Mouse (Mus musculus): ENCODE data around the gene Lce1b. TPM values are rescaled to one million over a fixed set of nuclear protein-coding genes. Genes with fewer than 3 reads are reported as not detected.

Lce1b gene
- polyA plus RNA-seq, 1 experiment, result not detected

- Histone ChIP-seq H3K36me3 (ENCODE audit: control insufficient read depth, insufficient read depth) (no peaks in the 10 kb centered on the region), H3K4me3 (ENCODE audit: insufficient read depth, poor library complexity, severe bottlenecking) (no peak within 1 kb of the TSS)
These were observed 35.2 kb downstream of the Lce1b start, which contains the start of gene Lce6a for GRCm38 (mm10) chr3:92621560-92621959. Gene Lce6a (minus strand): TSS chr3:92621660.

GRCm38 (mm10) chr3:92609804-92610203 is 46.9 kb downstream of the Lce1b start:
- Histone ChIP-seq H3K27me3 (ENCODE audit: control insufficient read depth, insufficient read depth, insufficient read length) (no peaks in the 10 kb centered on the region), H3K79me2 (ENCODE audit: control insufficient read depth, insufficient read depth) (no peaks in the 10 kb centered on the region), H3K79me3 (ENCODE audit: low read depth) (no peaks in the 10 kb centered on the region), H3K36me3 (ENCODE audit: control insufficient read depth, insufficient read depth) (no peaks in the 10 kb centered on the region), H3K4me3 (ENCODE audit: insufficient read depth, poor library complexity, severe bottlenecking) (no peak overlapping the region), H3ac (ENCODE audit: control insufficient read depth, insufficient read length, low read depth) (no peak overlapping the region)
- no peak for TF ChIP-seq CEBPB (IDR thresholded peaks at IDR 0.05; ENCODE audit: low read depth)
- TF ChIP-seq MYOG (IDR thresholded peaks at IDR 0.05; ENCODE audit: control insufficient read depth, extremely low read depth, insufficient read length), result no peak
- TF ChIP-seq FOSL1 (IDR thresholded peaks at IDR 0.05; ENCODE audit: insufficient read depth, low read length, poor library complexity, severe bottlenecking), result no peak
- TF ChIP-seq CTCF (IDR thresholded peaks at IDR 0.05; ENCODE audit: control insufficient read depth, insufficient read depth, insufficient read length), result no peak
- no peak for TF ChIP-seq USF1 (IDR thresholded peaks at IDR 0.05; ENCODE audit: low read depth)
- TF ChIP-seq MYOD1 (IDR thresholded peaks at IDR 0.05; ENCODE audit: control insufficient read depth, insufficient read length, low read depth), result no peak
- no peak for TF ChIP-seq MAX (IDR thresholded peaks at IDR 0.05)

More at GRCm38 (mm10) chr3:92621560-92621959, 35.2 kb downstream of the Lce1b start, which contains the start of gene Lce6a:
- Histone ChIP-seq H3K79me3 (ENCODE audit: low read depth) (no peaks in the 10 kb centered on the region), H3ac (ENCODE audit: control insufficient read depth, insufficient read length, low read depth) (no peak within 1 kb of the TSS), H3K27me3 (ENCODE audit: control insufficient read depth, insufficient read depth, insufficient read length) (no peaks in the 10 kb centered on the region), H3K79me2 (ENCODE audit: control insufficient read depth, insufficient read depth) (no peaks in the 10 kb centered on the region)
- TF ChIP-seq USF1 (IDR thresholded peaks at IDR 0.05; ENCODE audit: low read depth) (no peak), MAX (IDR thresholded peaks at IDR 0.05) (no peak), MYOG (IDR thresholded peaks at IDR 0.05; ENCODE audit: control insufficient read depth, extremely low read depth, insufficient read length) (no peak), CEBPB (IDR thresholded peaks at IDR 0.05; ENCODE audit: low read depth) (no peak), CTCF (IDR thresholded peaks at IDR 0.05; ENCODE audit: control insufficient read depth, insufficient read depth, insufficient read length) (no peak), FOSL1 (IDR thresholded peaks at IDR 0.05; ENCODE audit: insufficient read depth, low read length, poor library complexity, severe bottlenecking) (no peak), MYOD1 (IDR thresholded peaks at IDR 0.05; ENCODE audit: control insufficient read depth, insufficient read length, low read depth) (no peak)

GRCm38 (mm10) chr3:92607392-92607791 is 49.3 kb downstream of the Lce1b start, which contains the start of gene 2210017I01Rik:
Gene 2210017I01Rik (minus strand): TSS chr3:92607492.
- TF ChIP-seq FOSL1 (IDR thresholded peaks at IDR 0.05; ENCODE audit: insufficient read depth, low read length, poor library complexity, severe bottlenecking) (no peak), USF1 (IDR thresholded peaks at IDR 0.05; ENCODE audit: low read depth) (no peak), MYOD1 (IDR thresholded peaks at IDR 0.05; ENCODE audit: control insufficient read depth, insufficient read length, low read depth) (no peak), MAX (IDR thresholded peaks at IDR 0.05) (no peak), MYOG (IDR thresholded peaks at IDR 0.05; ENCODE audit: control insufficient read depth, extremely low read depth, insufficient read length) (no peak), CTCF (IDR thresholded peaks at IDR 0.05; ENCODE audit: control insufficient read depth, insufficient read depth, insufficient read length) (no peak), CEBPB (IDR thresholded peaks at IDR 0.05; ENCODE audit: low read depth) (no peak)
- no peaks in the 10 kb centered on the region for H3K79me2 ChIP-seq (ENCODE audit: control insufficient read depth, insufficient read depth)
- no peaks in the 10 kb centered on the region for H3K27me3 ChIP-seq (ENCODE audit: control insufficient read depth, insufficient read depth, insufficient read length)

More at GRCm38 (mm10) chr3:92607392-92607791, 49.3 kb downstream of the Lce1b start, which contains the start of gene 2210017I01Rik:
- Histone ChIP-seq H3K79me3 (ENCODE audit: low read depth) (no peaks in the 10 kb centered on the region), H3K36me3 (ENCODE audit: control insufficient read depth, insufficient read depth) (no peaks in the 10 kb centered on the region), H3K4me3 (ENCODE audit: insufficient read depth, poor library complexity, severe bottlenecking) (no peak within 1 kb of the TSS), H3ac (ENCODE audit: control insufficient read depth, insufficient read length, low read depth) (no peak within 1 kb of the TSS)

Other genes with a start within 250 kb of the Lce1b start
- gene Sprr2i, start 248.9 kb downstream of the Lce1b start, polyA plus RNA-seq (2012; fragmentation: generic; extraction: Trizol), result not detected
- gene Sprr2j-ps, start 238.8 kb downstream of the Lce1b start, polyA plus RNA-seq (2012; fragmentation: generic; extraction: Trizol), result 0.16 TPM
- gene Gm9774, start 227.5 kb downstream of the Lce1b start, polyA plus RNA-seq (2012; fragmentation: generic; extraction: Trizol), result 8.5 TPM
- gene Sprr2k, start 224.3 kb downstream of the Lce1b start, polyA plus RNA-seq (2012; fragmentation: generic; extraction: Trizol), result 4.0 TPM
- gene Sprr1b, start 218.1 kb downstream of the Lce1b start, polyA plus RNA-seq (2012; fragmentation: generic; extraction: Trizol), result 0.46 TPM
- gene Sprr3, start 198.2 kb downstream of the Lce1b start, polyA plus RNA-seq (2012; fragmentation: generic; extraction: Trizol), result not detected
- gene Sprr1a, start 171.0 kb downstream of the Lce1b start, polyA plus RNA-seq (2012; fragmentation: generic; extraction: Trizol), result 23.8 TPM
- not detected for gene Sprr4, start 156.4 kb downstream of the Lce1b start, polyA plus RNA-seq (2012; fragmentation: generic; extraction: Trizol)
- gene 2310046K23Rik, start 122.4 kb downstream of the Lce1b start, polyA plus RNA-seq (2012; fragmentation: generic; extraction: Trizol), result not detected
- gene Ivl, start 83.2 kb downstream of the Lce1b start, polyA plus RNA-seq (2012; fragmentation: generic; extraction: Trizol), result 0.04 TPM
- not detected for gene Smcp, start 67.9 kb downstream of the Lce1b start, polyA plus RNA-seq (2012; fragmentation: generic; extraction: Trizol)
- not detected for gene 2210017I01Rik, start 49.4 kb downstream of the Lce1b start, polyA plus RNA-seq (2012; fragmentation: generic; extraction: Trizol)
- not detected for gene Lce6a, start 35.3 kb downstream of the Lce1b start, polyA plus RNA-seq (2012; fragmentation: generic; extraction: Trizol)
- not detected for gene Lce1a1, start 8.6 kb downstream of the Lce1b start, polyA plus RNA-seq (2012; fragmentation: generic; extraction: Trizol)
- gene Lce1a2, start 13.4 kb upstream of the Lce1b start, polyA plus RNA-seq (2012; fragmentation: generic; extraction: Trizol), result not detected
- gene Lce1c, start 22.3 kb upstream of the Lce1b start, polyA plus RNA-seq (2012; fragmentation: generic; extraction: Trizol), result not detected
- gene Lce1d, start 30.3 kb upstream of the Lce1b start, polyA plus RNA-seq (2012; fragmentation: generic; extraction: Trizol), result not detected
- not detected for gene Lce1e, start 52.1 kb upstream of the Lce1b start, polyA plus RNA-seq (2012; fragmentation: generic; extraction: Trizol)
- 0.83 TPM for gene Lce1f, start 63.4 kb upstream of the Lce1b start, polyA plus RNA-seq (2012; fragmentation: generic; extraction: Trizol)
- gene Gm38119, start 82.2 kb upstream of the Lce1b start, polyA plus RNA-seq (2012; fragmentation: generic; extraction: Trizol), result not detected
- 14.2 TPM for gene Lce1g, start 95.4 kb upstream of the Lce1b start, polyA plus RNA-seq (2012; fragmentation: generic; extraction: Trizol)
- 0.35 TPM for gene Lce1h, start 108.1 kb upstream of the Lce1b start, polyA plus RNA-seq (2012; fragmentation: generic; extraction: Trizol)
- not detected for gene Lce1i, start 122.0 kb upstream of the Lce1b start, polyA plus RNA-seq (2012; fragmentation: generic; extraction: Trizol)
- not detected for gene Lce1j, start 133.6 kb upstream of the Lce1b start, polyA plus RNA-seq (2012; fragmentation: generic; extraction: Trizol)
- not detected for gene Lce1k, start 151.0 kb upstream of the Lce1b start, polyA plus RNA-seq (2012; fragmentation: generic; extraction: Trizol)
- gene Kprp, start 170.3 kb upstream of the Lce1b start, polyA plus RNA-seq (2012; fragmentation: generic; extraction: Trizol), result not detected
- gene Lce1l, start 194.4 kb upstream of the Lce1b start, polyA plus RNA-seq (2012; fragmentation: generic; extraction: Trizol), result not detected
- gene 2310050C09Rik, start 213.3 kb upstream of the Lce1b start, polyA plus RNA-seq (2012; fragmentation: generic; extraction: Trizol), result not detected